Mouse (Mus musculus) frontal cortex, adult 2 months (tissue): ENCODE results near the gene Slc25a53. TPM values are rescaled to one million over a fixed set of nuclear protein-coding genes. Genes with fewer than 3 reads are reported as not detected.
A peak's percentile ranks its signal among the peaks of the same experiment; 100 is the strongest.

Experiments
- DNase-seq, 2 experiments: peaks; one replicate each; pipeline ENCODE4 v3.0.0; 2022; ENCODE audit warnings: low spot score in 1 of 2; ENCODE audit errors: extremely low spot score in 1 of 2
- polyA plus RNA-seq: library from polyadenylated mRNA; depleted of rRNA; stranded (reverse); fragments of >200 nt; gene quantifications from 2 replicates; pipeline ENCODE4 v1.2.3, GENCODE M21; 2012; rRNA removed

Slc25a53 gene
- 22.3 and 28.7 TPM in 2 replicates for polyA plus RNA-seq

GRCm38 (mm10) chrX:137038000-137038483, at the start of gene Slc25a53:
Gene Slc25a53 (minus strand): TSS chrX:137038302.
- DNase-seq, result peak; percentile 69 to 84

GRCm38 (mm10) chrX:137063202-137063601, 25.1 kb upstream of the Slc25a53 start:
- DNase-seq, result peak; percentile 15 to 68

- peak; percentile 30 to 64 for DNase-seq
Observed at GRCm38 (mm10) chrX:137049425-137050225, 11.5 kb upstream of the Slc25a53 start, which contains the start of gene Fam199x. Gene Fam199x (plus strand): TSS chrX:137049594.

- DNase-seq, result peak in 1 of 2 experiments; percentile 14
Observed at GRCm38 (mm10) chrX:137049060-137049424, 10.9 kb upstream of the Slc25a53 start.

GRCm38 (mm10) chrX:137038502-137038901, 400 bp upstream of the Slc25a53 start:
- no peak for DNase-seq

GRCm38 (mm10) chrX:137037470-137037999, 567 bp downstream of the Slc25a53 start:
- DNase-seq, result no peak

- no peak for DNase-seq
Observed at GRCm38 (mm10) chrX:137034322-137034721, 3.8 kb downstream of the Slc25a53 start.

- no peak for DNase-seq
Observed at GRCm38 (mm10) chrX:137031726-137032125, 6.4 kb downstream of the Slc25a53 start.

- no peak for DNase-seq
Observed at GRCm38 (mm10) chrX:137030916-137031315, 7.2 kb downstream of the Slc25a53 start.

- peak in 1 of 2 experiments; percentile 79 for DNase-seq
Observed at GRCm38 (mm10) chrX:137019310-137019709, 18.8 kb downstream of the Slc25a53 start.

GRCm38 (mm10) chrX:137017668-137018067, 20.4 kb downstream of the Slc25a53 start:
- no peak for DNase-seq

GRCm38 (mm10) chrX:137015099-137015709, 22.9 kb downstream of the Slc25a53 start:
- peak in 1 of 2 experiments; percentile 77 for DNase-seq

GRCm38 (mm10) chrX:136996256-136996655, 41.8 kb downstream of the Slc25a53 start:
- no peak for DNase-seq

GRCm38 (mm10) chrX:136993641-136994040, 44.5 kb downstream of the Slc25a53 start:
- DNase-seq, result peak in 1 of 2 experiments; percentile 47

- peak; percentile 80 to 86 for DNase-seq
Observed at GRCm38 (mm10) chrX:136992978-136993547, 45.0 kb downstream of the Slc25a53 start, which contains the start of gene Zcchc18. Gene Zcchc18 (plus strand): TSS chrX:136993155.

- DNase-seq, result no peak
Observed at GRCm38 (mm10) chrX:136992191-136992965, 45.7 kb downstream of the Slc25a53 start.

- DNase-seq, result no peak
Observed at GRCm38 (mm10) chrX:136991274-136991673, 46.8 kb downstream of the Slc25a53 start.

GRCm38 (mm10) chrX:136986039-136986438, 52.1 kb downstream of the Slc25a53 start:
- no peak for DNase-seq

GRCm38 (mm10) chrX:136978616-136979015, 59.5 kb downstream of the Slc25a53 start:
- no peak for DNase-seq

- peak; percentile 45 to 85 for DNase-seq
Observed at GRCm38 (mm10) chrX:136976424-136977084, 61.5 kb downstream of the Slc25a53 start, which contains the start of the genes Tmsb15l and Tmsb15b1. Gene Tmsb15l (minus strand): TSS chrX:136976869. Gene Tmsb15b1 (minus strand): TSS chrX:136976874.
